Mouse (Mus musculus) liver, embryonic 14.5 days (tissue): ENCODE measurements around the gene Oxld1.

Source experiments
- CTCF ChIP-seq: IDR thresholded peaks from 2 replicates; pipeline ENCODE4 v1.5.1; 2016; ENCODE audit warnings: antibody characterized with exemption, low read depth, control low read depth
- EP300 ChIP-seq: IDR thresholded peaks from 2 replicates; pipeline ENCODE4 v1.6.1; 2016; ENCODE audit warnings: antibody characterized with exemption, low read depth

GRCm38 (mm10) chr11:120493911-120494310 is 36.0 kb upstream of the Oxld1 start:
- TF ChIP-seq EP300 (no peak), CTCF (no peak)
